Mouse (Mus musculus) cerebellum, adult 18-20 months (tissue): ENCODE data around the gene Wfdc1.

Source experiments
- DNase-seq, 2 experiments: peaks; one replicate each; pipeline ENCODE4 v3.0.0; 2021

Wfdc1 gene

DNA sequence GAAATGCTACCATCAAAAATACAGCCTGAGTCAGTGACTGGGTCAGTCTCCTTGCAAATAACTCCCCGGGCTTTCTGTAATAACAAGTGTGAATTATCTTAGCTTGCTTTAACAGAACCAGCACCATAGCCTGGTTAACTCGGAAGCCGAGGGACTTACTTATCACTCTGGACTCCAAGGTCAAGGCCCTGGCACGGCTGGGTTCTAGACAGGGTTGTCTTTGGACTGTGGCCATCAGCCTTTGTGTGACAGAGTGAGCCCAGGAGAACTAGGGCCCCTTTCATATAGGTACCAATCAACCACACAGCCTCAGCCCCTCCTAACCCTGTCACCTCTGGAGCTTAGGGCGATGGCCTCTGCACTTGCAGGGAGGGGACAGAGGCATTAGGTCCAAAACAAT is 25.1 kb upstream of the Wfdc1 start:
- DNase-seq, result no peak

GRCm38 (mm10) chr8:119642960-119643359 is 23.2 kb upstream of the Wfdc1 start:
- DNase-seq, result peak; percentile 15 to 32

GRCm38 (mm10) chr8:119644429-119644960 is 21.7 kb upstream of the Wfdc1 start:
- DNase-seq, result no peak

- DNase-seq, result no peak
These were observed 21.1 kb upstream of the Wfdc1 start for GRCm38 (mm10) chr8:119644981-119645597.

- no peak for DNase-seq
These were observed 20.0 kb upstream of the Wfdc1 start for GRCm38 (mm10) chr8:119646197-119646596.

GRCm38 (mm10) chr8:119646846-119647245 is 19.3 kb upstream of the Wfdc1 start:
- DNase-seq, result no peak

DNA sequence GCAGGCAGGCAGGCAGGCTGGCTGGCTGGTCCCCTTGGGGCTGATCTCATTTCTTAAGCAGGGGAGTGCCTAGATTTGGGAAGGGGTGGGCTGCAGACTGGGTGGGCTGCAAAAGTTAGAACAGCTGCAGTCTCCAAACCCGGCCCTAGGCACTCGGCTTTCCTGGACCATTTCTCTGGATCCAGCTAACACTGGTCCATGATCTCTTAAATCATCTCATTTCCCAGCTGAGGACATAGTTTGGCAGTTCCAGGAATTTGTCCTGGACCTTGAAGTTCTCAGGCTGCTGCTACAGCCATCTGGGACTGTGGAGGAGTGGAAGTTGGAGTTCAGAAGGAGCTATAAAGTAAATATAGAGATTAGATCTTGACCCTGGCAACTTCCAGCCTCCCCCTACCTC is 14.8 kb upstream of the Wfdc1 start:
- no peak for DNase-seq

- DNase-seq, result no peak
These were observed 9.3 kb upstream of the Wfdc1 start for GRCm38 (mm10) chr8:119656709-119657464.

DNA sequence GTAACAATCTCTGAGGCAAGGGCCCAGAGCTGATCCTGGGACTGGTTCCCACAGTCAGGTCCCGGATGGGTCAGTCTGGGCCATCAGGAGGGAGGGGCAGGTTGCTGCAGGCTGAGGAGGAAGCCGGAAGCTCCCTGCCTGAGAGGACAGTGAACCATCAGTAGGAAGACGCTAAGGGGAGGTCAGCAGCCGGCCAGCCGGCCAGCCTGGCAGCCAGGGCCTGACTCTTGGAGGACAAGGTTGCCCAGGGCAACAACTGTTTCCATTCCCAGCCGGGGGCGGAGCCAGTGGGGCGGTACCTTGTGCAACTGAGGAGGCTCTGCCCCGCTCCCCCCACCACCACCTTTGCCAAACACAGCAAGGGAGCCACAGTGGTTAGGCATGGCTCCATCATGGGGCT is 5.1 kb upstream of the Wfdc1 start:
- DNase-seq, result peak; percentile 21 to 34

DNA sequence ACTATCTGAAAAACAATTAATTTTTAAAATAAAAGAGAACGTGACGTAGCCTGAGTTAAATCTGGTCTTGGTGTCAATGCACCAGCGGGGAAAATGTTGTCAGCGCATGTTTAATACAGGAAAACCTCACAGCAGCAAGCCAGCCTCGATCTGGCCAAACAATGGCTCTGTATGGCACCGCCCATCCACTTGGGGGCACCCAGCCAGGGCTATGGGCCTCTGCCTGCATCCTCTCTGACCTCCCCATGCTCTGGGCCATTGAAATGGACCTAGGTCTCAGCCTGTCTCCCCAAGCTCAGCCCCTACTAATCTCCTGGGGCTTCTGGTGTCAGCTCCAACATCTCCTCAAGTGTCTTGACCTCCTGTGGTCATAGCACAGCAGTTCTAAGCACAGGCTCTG is 4.3 kb upstream of the Wfdc1 start:
- DNase-seq, result no peak

- DNase-seq, result no peak
These were observed 2.7 kb upstream of the Wfdc1 start for GRCm38 (mm10) chr8:119663440-119663839.

DNA sequence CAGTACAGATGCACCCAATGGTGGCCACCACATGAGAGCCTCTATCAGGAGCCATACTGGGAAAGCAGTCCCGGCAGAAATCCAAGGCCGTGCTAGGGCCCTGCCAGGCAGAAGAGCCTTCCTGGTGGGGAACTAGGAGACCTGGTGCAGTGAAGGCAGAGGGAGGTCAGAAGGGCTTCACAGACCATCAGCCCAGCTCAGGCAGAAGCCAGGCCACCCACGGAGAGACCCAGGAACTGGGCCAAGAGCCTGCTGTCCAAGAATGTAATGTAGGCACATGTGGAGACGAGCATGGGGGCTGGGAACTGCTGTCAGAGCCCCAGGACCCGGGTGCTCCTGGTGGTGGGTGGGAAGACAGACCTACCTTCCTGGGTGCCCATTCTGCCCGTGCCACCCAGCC is 895 bp upstream of the Wfdc1 start:
- no peak for DNase-seq

GRCm38 (mm10) chr8:119668447-119668846 is 2.3 kb downstream of the Wfdc1 start:
- DNase-seq, result no peak

- DNase-seq, result no peak
These were observed 3.1 kb downstream of the Wfdc1 start for GRCm38 (mm10) chr8:119669284-119669683.

DNA sequence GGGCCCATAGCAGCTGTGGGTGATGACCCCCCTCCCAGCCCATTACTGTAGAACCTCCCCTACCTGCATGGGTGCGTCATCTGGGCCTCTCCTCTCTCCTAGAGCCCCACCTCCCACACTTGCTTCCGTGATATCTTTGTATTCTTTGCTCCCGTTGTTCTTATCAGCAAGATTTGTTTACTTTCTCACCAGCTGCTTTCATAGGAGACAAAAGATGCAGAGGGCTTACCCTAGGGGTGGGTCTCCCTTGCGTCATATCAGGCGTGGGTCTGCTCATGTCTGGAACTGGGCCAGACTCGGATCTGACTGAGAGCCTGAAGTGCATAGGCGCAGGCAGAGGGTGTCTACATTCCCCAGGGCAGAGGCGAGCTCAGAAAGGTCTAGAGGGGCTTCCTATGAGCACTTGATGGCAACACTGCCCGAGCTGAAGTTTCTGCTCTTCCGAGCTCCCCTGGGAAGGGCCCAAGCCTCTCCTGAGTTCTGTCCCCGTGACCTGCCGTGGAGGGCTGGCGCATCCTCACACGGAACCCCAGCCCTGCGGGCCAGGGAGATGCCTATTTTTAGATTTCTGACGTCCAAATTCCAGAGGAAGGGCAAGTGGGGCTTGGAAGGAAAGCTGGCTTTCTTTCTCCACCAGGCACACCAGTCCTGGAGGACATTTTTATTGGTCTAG is 4.4 kb downstream of the Wfdc1 start:
- DNase-seq, result no peak

- DNase-seq, result no peak
These were observed 7.9 kb downstream of the Wfdc1 start for GRCm38 (mm10) chr8:119673976-119674555.

DNA sequence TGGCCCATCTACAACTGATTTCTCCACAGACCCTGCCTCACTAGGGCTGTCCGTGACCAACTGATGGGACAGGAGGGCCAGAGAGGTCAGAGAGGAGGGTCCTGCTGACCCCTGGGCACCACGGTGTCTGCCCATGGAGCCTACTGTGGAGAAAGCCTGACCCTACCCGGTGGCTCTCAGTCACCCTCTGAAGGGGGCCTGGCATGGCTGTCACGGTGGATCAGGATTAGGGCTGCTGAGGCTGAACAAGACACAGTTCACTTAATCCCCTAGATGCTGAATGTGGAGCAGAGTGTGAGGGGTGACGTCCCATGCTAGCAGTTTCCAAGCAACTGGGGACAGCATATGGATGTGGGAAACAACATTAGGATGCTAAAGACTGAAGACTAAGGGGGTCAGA is 9.3 kb downstream of the Wfdc1 start:
- DNase-seq, result no peak

DNA sequence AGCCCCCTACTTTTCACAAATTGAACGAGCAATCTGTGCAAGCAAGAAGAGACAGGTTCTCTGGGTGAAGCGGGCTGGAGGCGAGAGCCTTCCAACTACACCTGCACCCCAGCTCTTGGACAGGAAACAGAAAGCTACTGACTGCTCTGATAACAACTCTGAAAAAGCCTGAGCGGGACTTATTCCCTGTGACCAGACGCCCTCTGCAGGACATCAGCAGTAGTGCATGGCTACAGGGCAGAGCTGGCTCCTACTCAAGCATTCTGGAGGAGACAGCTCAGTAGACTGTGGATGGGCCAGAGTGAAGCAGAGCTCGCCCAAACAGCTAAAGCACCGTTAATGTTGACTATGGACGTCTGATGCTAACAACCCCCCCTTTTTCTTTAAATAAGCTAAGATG is 10.2 kb downstream of the Wfdc1 start:
- peak; percentile 83 to 87 for DNase-seq

- no peak for DNase-seq
These were observed 12.1 kb downstream of the Wfdc1 start for GRCm38 (mm10) chr8:119678138-119678843.

DNA sequence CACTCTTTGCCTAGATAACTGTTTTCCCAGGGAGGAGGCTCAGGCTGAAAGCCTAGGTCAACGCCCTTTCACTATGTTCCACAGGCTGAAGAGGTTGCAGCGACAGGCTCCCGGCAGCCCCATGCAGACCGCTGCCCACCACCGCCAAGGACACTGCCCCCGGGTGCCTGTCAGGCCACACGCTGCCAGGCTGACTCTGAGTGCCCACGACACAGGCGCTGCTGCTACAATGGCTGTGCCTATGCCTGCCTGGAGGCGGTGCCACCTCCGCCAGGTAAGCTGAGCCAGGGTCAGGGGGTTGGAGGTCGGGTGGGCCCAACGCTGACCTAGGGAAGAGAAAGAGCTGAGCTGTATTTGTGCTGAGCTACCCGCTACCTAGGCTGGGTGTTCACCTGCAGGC is 13.0 kb downstream of the Wfdc1 start:
- DNase-seq, result no peak

DNA sequence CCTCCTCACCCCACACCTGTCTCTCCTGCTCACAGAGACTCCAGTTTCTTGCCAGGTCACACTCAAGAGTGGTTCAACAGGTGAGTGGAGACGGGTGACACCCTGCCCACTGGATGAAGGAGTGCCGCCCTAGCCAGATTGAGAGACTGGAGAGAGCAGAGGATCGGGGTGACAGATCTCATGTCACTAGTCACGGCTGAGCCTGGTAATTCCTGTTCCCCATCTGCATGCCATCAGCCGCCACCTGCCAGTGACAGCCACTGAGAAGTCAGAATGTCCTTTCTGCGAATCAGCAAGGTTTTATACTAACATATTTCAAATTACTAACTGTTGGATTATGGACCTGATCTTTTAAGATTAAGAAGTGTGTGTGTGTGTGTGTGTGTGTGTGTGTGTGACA is 24.4 kb downstream of the Wfdc1 start:
- no peak for DNase-seq

DNA sequence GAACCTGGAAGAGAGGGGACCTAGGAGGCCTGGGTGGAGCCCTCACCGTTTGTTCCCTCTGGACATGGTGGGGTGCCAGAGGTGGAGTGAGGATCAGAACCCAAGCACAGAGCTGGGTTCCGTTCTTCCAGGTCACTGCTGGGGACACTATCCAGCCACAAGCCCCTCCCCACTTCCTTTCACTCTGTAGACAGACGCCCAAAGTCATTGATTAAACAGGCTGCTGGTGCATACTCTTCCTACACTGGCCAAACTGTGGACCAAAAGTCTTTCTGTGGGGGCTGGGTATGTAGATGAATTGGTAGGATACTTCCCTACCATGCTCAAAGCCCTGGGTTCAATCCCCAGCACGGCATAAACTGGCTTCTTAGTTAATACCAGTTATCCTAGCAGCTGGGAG is 25.8 kb downstream of the Wfdc1 start:
- DNase-seq, result no peak

DNA sequence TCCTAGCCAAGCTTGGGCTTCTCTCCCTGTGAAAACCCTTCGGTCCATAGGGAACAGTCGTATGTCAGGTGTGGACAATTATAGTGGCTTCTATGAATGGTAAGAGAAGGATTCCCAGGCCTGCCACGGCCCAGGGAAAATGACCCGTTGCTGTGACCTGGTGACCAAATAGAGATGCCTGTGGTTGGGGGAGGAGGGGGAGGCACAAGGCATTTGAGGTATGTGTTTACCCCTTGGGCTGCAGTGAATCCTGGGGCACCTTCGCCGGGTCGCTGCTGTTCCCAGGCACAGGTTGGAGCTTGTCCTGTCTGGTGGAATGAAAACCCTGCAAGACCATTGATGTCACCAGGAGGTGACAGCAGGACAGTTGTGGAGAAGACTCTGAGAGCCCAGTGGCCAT is 28.5 kb downstream of the Wfdc1 start:
- no peak for DNase-seq
